Comparison of ENCODE assay signal across 17 mouse cellular contexts in the genomic region with DNA sequence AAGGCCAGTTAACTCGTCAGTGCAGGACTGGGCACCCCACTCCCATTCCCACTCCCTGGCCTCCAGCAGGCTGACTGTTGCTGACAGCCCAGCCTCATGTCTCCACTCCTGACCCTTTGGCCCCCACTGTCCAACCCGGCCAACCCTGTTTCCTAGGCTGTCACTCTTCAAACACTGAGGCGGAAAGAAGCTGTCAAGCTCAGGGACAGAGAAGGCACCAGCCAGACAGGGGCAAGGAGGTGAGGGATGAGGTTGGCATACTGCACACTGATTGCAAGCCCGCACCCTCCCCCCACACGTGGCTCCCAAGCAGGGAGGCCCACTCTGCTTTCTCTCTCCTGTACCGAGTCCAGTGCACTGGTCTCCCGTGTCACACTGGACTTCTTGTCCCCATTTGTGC. TPM values are rescaled to one million over a fixed set of nuclear protein-coding genes. Genes with fewer than 3 reads are reported as not detected.
DNase-seq lines count a peak whose midpoint lies in the region; ATAC-seq and TF ChIP-seq lines count a peak whose summit lies in the region.
"Had no signal": no experiment of that assay in that cellular context is flagged by ENCODE, and none has a peak within 500 bp of the region (broad histone marks: within the 10 kb centered on the region; RNA-seq: fewer than 3 reads in every experiment).

No protein-coding gene starts in this region.

- H3K4me1 ChIP-seq in intestine, embryonic 15.5 days (replicated peaks), result peaks cover 16% of the 10 kb centered on the region
- no peaks in the 10 kb centered on the region for H3K4me1 ChIP-seq in stomach, embryonic 14.5 days (ENCODE audit: control insufficient read depth, insufficient read depth, low read length)

- H3K36me3 ChIP-seq in C2C12 (ENCODE audit: control insufficient read depth, insufficient read depth), result peaks cover 97% of the 10 kb centered on the region
- H3K36me3 ChIP-seq in intestine, embryonic 15.5 days, result peaks cover 63% of the 10 kb centered on the region
- peaks cover 78% of the 10 kb centered on the region for H3K36me3 ChIP-seq in stomach, embryonic 14.5 days (ENCODE audit: control insufficient read depth, insufficient read depth, low read length)

- TF ChIP-seq CTCF in C2C12 (IDR thresholded peaks at IDR 0.05; ENCODE audit: control insufficient read depth, insufficient read depth, insufficient read length), result no peak

- no peak overlapping the region for H3ac ChIP-seq in C2C12 (ENCODE audit: control insufficient read depth, insufficient read length, low read depth)

- ATAC-seq in intestine, embryonic 15.5 days, result 0 out of 2 replicates have a peak, but pooled peaks have one; percentile 4
- ATAC-seq in stomach, embryonic 14.5 days (ENCODE audit: insufficient number of reproducible peaks, insufficient read depth, low FRiP score, low read depth), result 0 out of 2 replicates have a peak, but pooled peaks have one; percentile 9
- ATAC-seq: CD4-positive, CD25-positive, alpha-beta regulatory T cell, adult 4 months; forebrain, postnatal 0 days; inflammation-experienced regulatory T-cells, adult 6 months; lung, postnatal 0 days; midbrain, embryonic 13.5 days had no signal

- H3K27me3 ChIP-seq in C2C12 (ENCODE audit: control insufficient read depth, insufficient read depth, insufficient read length), result no peaks in the 10 kb centered on the region
- no peaks in the 10 kb centered on the region for H3K27me3 ChIP-seq in intestine, embryonic 15.5 days (replicated peaks)
- no peaks in the 10 kb centered on the region for H3K27me3 ChIP-seq in stomach, embryonic 14.5 days (ENCODE audit: control insufficient read depth, insufficient read depth, low read length)
- H3K27me3 ChIP-seq: midbrain, embryonic 13.5 days had no signal

- 63% methylated on average over 7 of the region's 7 CpGs for WGBS in intestine, embryonic 15.5 days
- 68% methylated on average over 7 of the region's 7 CpGs for WGBS in stomach, embryonic 14.5 days

- peak overlapping the region; percentile 2 for H3K4me3 ChIP-seq in C2C12 (ENCODE audit: insufficient read depth, poor library complexity, severe bottlenecking)
- no peak overlapping the region for H3K4me3 ChIP-seq in intestine, embryonic 15.5 days (replicated peaks)
- no peak overlapping the region for H3K4me3 ChIP-seq in stomach, embryonic 14.5 days (ENCODE audit: low read depth, low read length)
- H3K4me3 ChIP-seq: hindbrain, embryonic 10.5 days; midbrain, embryonic 13.5 days had no signal

- H3K79me2 ChIP-seq in C2C12 (ENCODE audit: control insufficient read depth, insufficient read depth), result peaks cover 20% of the 10 kb centered on the region

- peaks cover 2% of the 10 kb centered on the region for H3K79me3 ChIP-seq in C2C12 (ENCODE audit: low read depth)

- no peaks in the 10 kb centered on the region for H3K9me3 ChIP-seq in intestine, embryonic 15.5 days
- no peaks in the 10 kb centered on the region for H3K9me3 ChIP-seq in stomach, embryonic 14.5 days (ENCODE audit: control insufficient read depth, low read depth, low read length)
- H3K9me3 ChIP-seq: G1E; hindbrain, embryonic 10.5 days; midbrain, embryonic 13.5 days had no signal

- peak overlapping the region; percentile 51 for H3K27ac ChIP-seq in intestine, embryonic 15.5 days
- H3K27ac ChIP-seq in stomach, embryonic 14.5 days (ENCODE audit: low read length), result peak overlapping the region; percentile 12; the same call in 1 of the 2 replicates
- H3K27ac ChIP-seq: hindbrain, embryonic 10.5 days; midbrain, embryonic 13.5 days had no signal

- H3K9ac ChIP-seq in intestine, embryonic 15.5 days, result no peak overlapping the region
- no peak overlapping the region for H3K9ac ChIP-seq in stomach, embryonic 14.5 days (replicated peaks; ENCODE audit: low read depth, low read length)
- H3K9ac ChIP-seq: forebrain, postnatal 0 days; midbrain, embryonic 13.5 days had no signal

- no peak overlapping the region for H3K4me2 ChIP-seq in intestine, embryonic 15.5 days (replicated peaks)
- no peak overlapping the region for H3K4me2 ChIP-seq in stomach, embryonic 14.5 days (replicated peaks; ENCODE audit: low read depth, low read length)
- H3K4me2 ChIP-seq: midbrain, embryonic 13.5 days had no signal

- peak; percentile 18 for DNase-seq in kidney, adult 9 months
- no peak for DNase-seq in kidney, adult 8-10 months
- no peak for DNase-seq in c-Kit-positive CD71-positive TER-119-positive erythroid progenitor cells, embryonic 14.5 days (ENCODE audit: low spot score)
- DNase-seq in left cerebral cortex, postnatal 14 days (ENCODE audit: low spot score in 2 of 2), result no peak
- DNase-seq: cerebellum, adult 18-20 months; forebrain, postnatal 0 days; heart, adult 11 months; thymus, adult 2 months had no signal

- intact Hi-C loops in left cerebral cortex, postnatal 14 days (cut with DNase I), result no loop called here

TF ChIP-seq in C2C12, 6 proteins besides CTCF, POLR2A, EP300 and RAD21:
- TF ChIP-seq MAX (IDR thresholded peaks at IDR 0.05) (no peak), USF1 (IDR thresholded peaks at IDR 0.05; ENCODE audit: low read depth) (no peak), FOSL1 (IDR thresholded peaks at IDR 0.05; ENCODE audit: insufficient read depth, low read length, poor library complexity, severe bottlenecking) (no peak), MYOD1 (IDR thresholded peaks at IDR 0.05; ENCODE audit: control insufficient read depth, insufficient read length, low read depth) (no peak), MYOG (IDR thresholded peaks at IDR 0.05; ENCODE audit: control insufficient read depth, extremely low read depth, insufficient read length) (no peak), CEBPB (IDR thresholded peaks at IDR 0.05; ENCODE audit: low read depth) (no peak)

RNA-seq across cellular contexts. Expression of a gene that starts 8.6 kb away (rescaled TPM):
- polyA plus RNA-seq in C2C12 (2012; fragmentation: generic; extraction: Trizol), result 86.6 TPM
- polyA plus RNA-seq in intestine, embryonic 15.5 days (2015; fragmentation: Nextera tagmentation; extraction: Ambion mirVana), result 146 and 153 TPM in 2 replicates
- polyA plus RNA-seq in stomach, embryonic 14.5 days (2014; fragmentation: Nextera tagmentation; extraction: Ambion mirVana), result 161 and 175 TPM in 2 replicates
- total RNA-seq in left cerebral cortex, postnatal 14 days (2021), result 100 to 1,000 TPM; 116 to 121 TPM

RNA-seq across cellular contexts. Expression of a gene that starts 26.2 kb away (rescaled TPM):
- 0.06 TPM for polyA plus RNA-seq in C2C12 (2012; fragmentation: generic; extraction: Trizol)
- polyA plus RNA-seq in intestine, embryonic 15.5 days (2015; fragmentation: Nextera tagmentation; extraction: Ambion mirVana), result 0.19 and 0.20 TPM in 2 replicates
- polyA plus RNA-seq in stomach, embryonic 14.5 days (2014; fragmentation: Nextera tagmentation; extraction: Ambion mirVana), result 0.35 and 1.1 TPM in 2 replicates
- under 1 TPM; 0.40 to 0.51 TPM for total RNA-seq in left cerebral cortex, postnatal 14 days (2021)

RNA-seq across cellular contexts. Expression of a gene that starts 46.6 kb away (rescaled TPM):
- polyA plus RNA-seq in C2C12 (2012; fragmentation: generic; extraction: Trizol), result 4.4 TPM
- 5.7 and 5.9 TPM in 2 replicates for polyA plus RNA-seq in intestine, embryonic 15.5 days (2015; fragmentation: Nextera tagmentation; extraction: Ambion mirVana)
- polyA plus RNA-seq in stomach, embryonic 14.5 days (2014; fragmentation: Nextera tagmentation; extraction: Ambion mirVana), result 11.2 and 12.3 TPM in 2 replicates
- 10 to 100 TPM; 81.8 to 82.1 TPM for total RNA-seq in left cerebral cortex, postnatal 14 days (2021)

RNA-seq across cellular contexts. Expression of a gene that starts 55.5 kb away (rescaled TPM):
- 10.2 TPM for polyA plus RNA-seq in C2C12 (2012; fragmentation: generic; extraction: Trizol)
- polyA plus RNA-seq in intestine, embryonic 15.5 days (2015; fragmentation: Nextera tagmentation; extraction: Ambion mirVana), result 32.1 and 34.4 TPM in 2 replicates
- polyA plus RNA-seq in stomach, embryonic 14.5 days (2014; fragmentation: Nextera tagmentation; extraction: Ambion mirVana), result 35.9 TPM in 2 replicates
- total RNA-seq in left cerebral cortex, postnatal 14 days (2021), result 100 to 1,000 TPM; 158 to 245 TPM
